Mouse (Mus musculus) hindbrain, postnatal 0 days (tissue): ENCODE results near the gene Sgk1. TPM values are rescaled to one million over a fixed set of nuclear protein-coding genes. Genes with fewer than 3 reads are reported as not detected.

Experiments
- ATAC-seq: fragments of 200-750 bp; cut with Nextera tagmentation; 2 replicates; pipeline ENCODE4 v1.8.0; 2017; ENCODE audit warnings: mild to moderate bottlenecking, moderate TSS enrichment, moderate library complexity
- DNase-seq: peaks from one replicate; pipeline ENCODE4 v3.0.0-alpha.2; 2015; ENCODE audit warnings: low spot score
- H3K27ac ChIP-seq: fragments of 300-500 bp; sonication (generic); 2 replicates; pipeline ENCODE4 v1.5.1; 2014; ENCODE audit warnings: mild to moderate bottlenecking
- H3K27me3 ChIP-seq: fragments of 300-500 bp; sonication (generic); 2 replicates; pipeline ENCODE4 v1.6.1; 2014; ENCODE audit warnings: low read length, mixed read lengths; ENCODE audit not compliant: insufficient read depth
- H3K36me3 ChIP-seq: fragments of 300-500 bp; sonication (generic); 2 replicates; pipeline ENCODE4 v1.6.1; 2014; ENCODE audit warnings: low read length, mixed read lengths; ENCODE audit not compliant: insufficient read depth
- H3K4me1 ChIP-seq: fragments of 300-500 bp; sonication (generic); 2 replicates; pipeline ENCODE4 v1.6.1; 2014; ENCODE audit warnings: antibody characterized with exemption, low read length, mixed read lengths; ENCODE audit not compliant: insufficient read depth
- H3K4me2 ChIP-seq: fragments of 300-500 bp; sonication (generic); 2 replicates; pipeline ENCODE4 v1.6.1; 2014; ENCODE audit warnings: low read depth, mild to moderate bottlenecking, low read length, moderate library complexity, mixed read lengths
- H3K4me3 ChIP-seq: fragments of 300-500 bp; sonication (generic); 2 replicates; pipeline ENCODE4 v1.5.1; 2014; ENCODE audit warnings: low read length
- H3K9ac ChIP-seq: fragments of 300-500 bp; sonication (generic); replicated peaks from 2 replicates; pipeline ENCODE4 v1.6.1; 2014; ENCODE audit warnings: mild to moderate bottlenecking, low read length, moderate library complexity, mixed read lengths
- H3K9me3 ChIP-seq: fragments of 300-500 bp; sonication (generic); 2 replicates; pipeline ENCODE4 v1.6.1; 2016; ENCODE audit warnings: low read length, mixed read lengths
- CTCF ChIP-seq: IDR thresholded peaks from 2 replicates; pipeline ENCODE4 v1.5.1; 2016; ENCODE audit warnings: antibody characterized with exemption, control low read depth, low read depth
- WGBS: fragments of 180-500 bp; shearing (Covaris S2); extraction: QIAGEN DNeasy Blood & Tissue Kit; methylation state at CpG from one replicate; pipeline ENCODE4 v1.1.7; 2014; 5-methylcytosine and 5-hydroxymethylcytosine counted together
- polyA plus RNA-seq: library from polyadenylated mRNA; unstranded; fragments of >200 nt; fragmentation: Nextera tagmentation; extraction: Ambion mirVana; gene quantifications from 2 replicates; pipeline ENCODE4 v1.2.1, GENCODE M21; 2015
- total RNA-seq: library from RNA; depleted of rRNA; stranded (reverse); fragments of >200 nt; gene quantifications from 2 replicates; pipeline ENCODE4 v1.2.3, GENCODE M21; 2014

The Sgk1 gene
- total and polyA plus RNA-seq, 2 experiments from 2014 or later = 57.1 to 71.8 TPM

DNA sequence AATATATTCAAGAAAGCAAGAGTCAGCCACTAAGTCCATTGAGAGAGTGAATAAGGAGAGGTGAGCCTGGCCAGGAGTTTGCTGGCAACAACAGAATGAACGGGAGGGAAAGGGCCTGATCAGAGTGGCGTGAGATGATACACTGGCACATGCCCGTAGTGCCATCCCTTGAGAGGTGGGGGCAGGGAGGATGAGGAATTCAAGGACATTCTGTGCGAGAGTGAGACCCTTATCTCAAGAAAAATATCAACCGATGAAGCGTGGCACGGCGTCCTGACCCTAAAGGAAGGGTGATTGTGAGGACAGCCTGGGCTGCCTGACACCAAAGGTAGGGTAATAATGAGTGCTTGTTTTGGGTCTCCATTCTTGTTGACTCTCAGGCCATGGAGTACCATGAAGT, 38.1 kb upstream of the Sgk1 start:
- TF ChIP-seq CTCF = no peak
- H3K9me3 ChIP-seq = no peaks in the 10 kb centered on the region
- 81% methylated on average over 8 of the region's 8 CpGs for WGBS
- H3K27ac ChIP-seq = no peak overlapping the region
- no peak for ATAC-seq
- H3K4me2 ChIP-seq = no peak overlapping the region
- H3K36me3 ChIP-seq = no peaks in the 10 kb centered on the region
- no peak overlapping the region for H3K9ac ChIP-seq
- no peaks in the 10 kb centered on the region for H3K4me1 ChIP-seq
- no peak overlapping the region for H3K4me3 ChIP-seq
- no peaks in the 10 kb centered on the region for H3K27me3 ChIP-seq
- no peak for DNase-seq

DNA sequence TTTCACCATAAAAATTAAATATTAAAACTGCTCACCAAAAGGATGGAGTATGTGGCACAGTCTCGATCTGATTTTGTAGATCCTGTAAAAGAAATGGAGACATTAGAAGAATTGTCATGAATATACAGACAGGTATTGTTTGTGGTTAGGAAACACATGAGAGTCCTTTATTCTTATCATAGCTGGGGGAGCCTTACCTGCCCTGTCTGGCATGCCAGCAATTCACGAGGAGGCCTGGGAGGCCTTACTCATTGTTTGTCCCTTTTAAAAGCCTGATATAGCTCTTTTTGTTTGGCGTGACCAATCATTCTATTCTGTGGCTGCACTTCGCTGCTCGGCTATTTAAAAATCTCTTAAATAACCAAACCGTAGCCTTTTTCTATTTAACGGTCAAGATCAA, 37.6 kb upstream of the Sgk1 start:
- DNase-seq = no peak
- ATAC-seq = no peak
- H3K4me3 ChIP-seq = no peak overlapping the region
- WGBS = 36% methylated on average over 7 of the region's 7 CpGs
- no peaks in the 10 kb centered on the region for H3K4me1 ChIP-seq
- H3K27me3 ChIP-seq = no peaks in the 10 kb centered on the region
- H3K9ac ChIP-seq = no peak overlapping the region
- H3K36me3 ChIP-seq = no peaks in the 10 kb centered on the region
- H3K9me3 ChIP-seq = no peaks in the 10 kb centered on the region
- H3K4me2 ChIP-seq = no peak overlapping the region
- no peak for TF ChIP-seq CTCF
- no peak overlapping the region for H3K27ac ChIP-seq

DNA sequence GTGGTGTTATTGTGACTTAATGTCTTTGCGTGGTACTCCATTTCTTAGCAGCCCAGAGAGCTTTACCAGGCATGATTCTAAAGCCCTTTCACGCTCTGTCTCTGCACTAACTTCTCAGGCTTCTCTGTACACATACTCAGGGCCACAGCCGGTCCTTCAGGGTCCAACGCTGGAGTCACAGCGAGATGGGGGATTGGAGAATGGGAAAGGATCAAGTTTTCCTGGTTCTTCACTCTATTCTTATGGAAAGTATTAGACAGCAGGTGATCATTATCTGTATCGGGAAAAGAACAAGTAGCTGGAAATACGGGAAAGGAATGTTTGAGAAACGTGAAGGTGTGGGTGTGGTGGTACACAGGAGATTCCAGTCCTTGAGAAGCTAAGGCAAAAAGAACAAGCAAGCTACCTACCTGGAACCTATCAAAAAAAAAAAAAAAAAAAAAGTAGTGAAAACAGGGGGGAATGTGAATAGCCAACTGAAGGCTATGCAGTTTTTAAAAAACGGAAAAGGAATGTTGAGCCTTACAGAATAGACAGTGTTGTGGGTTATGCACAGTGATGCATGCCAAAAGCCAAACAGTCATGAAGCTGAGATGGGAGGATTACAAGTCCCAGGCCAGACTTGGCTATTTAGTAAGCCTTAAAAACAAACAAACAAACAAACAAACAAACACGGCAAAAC, 36.2 kb upstream of the Sgk1 start:
- Histone ChIP-seq H3K4me3 (no peak overlapping the region), H3K9ac (no peak overlapping the region), H3K9me3 (no peaks in the 10 kb centered on the region), H3K27ac (no peak overlapping the region), H3K36me3 (no peaks in the 10 kb centered on the region), H3K4me2 (no peak overlapping the region), H3K4me1 (no peaks in the 10 kb centered on the region), H3K27me3 (no peaks in the 10 kb centered on the region)
- DNase-seq (no peak), ATAC-seq (no peak)
- no peak for TF ChIP-seq CTCF
- 74% methylated on average over 10 of the region's 10 CpGs for WGBS

DNA sequence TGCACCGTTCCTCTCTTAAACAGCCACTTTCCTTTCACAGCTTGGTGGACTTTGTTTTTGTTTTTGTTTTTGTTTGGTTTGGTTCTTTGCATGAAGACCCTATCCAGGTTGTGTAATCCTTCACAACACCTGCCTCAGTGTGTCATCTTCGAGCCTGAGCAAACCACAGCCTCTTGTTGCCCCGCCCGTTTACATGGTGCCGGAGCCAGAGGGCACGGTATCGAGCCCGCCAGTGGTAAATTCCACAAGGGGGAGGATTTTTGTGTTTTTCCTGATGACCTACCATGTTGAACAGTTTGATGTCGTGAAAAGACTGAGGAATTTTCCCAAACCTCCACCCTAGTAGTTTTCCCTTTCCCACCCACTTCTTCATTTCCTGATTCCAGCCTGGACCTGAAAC, 35.6 kb upstream of the Sgk1 start:
- Histone ChIP-seq H3K4me2 (no peak overlapping the region), H3K27me3 (no peaks in the 10 kb centered on the region), H3K9ac (no peak overlapping the region), H3K36me3 (no peaks in the 10 kb centered on the region), H3K4me3 (no peak overlapping the region), H3K27ac (no peak overlapping the region), H3K4me1 (no peaks in the 10 kb centered on the region), H3K9me3 (no peaks in the 10 kb centered on the region)
- 98% methylated on average over 9 of the region's 9 CpGs for WGBS
- no peak for ATAC-seq
- no peak for DNase-seq
- TF ChIP-seq CTCF = no peak

- no peak for TF ChIP-seq CTCF
- Histone ChIP-seq H3K4me3 (no peak overlapping the region), H3K4me1 (no peaks in the 10 kb centered on the region), H3K36me3 (no peaks in the 10 kb centered on the region), H3K9me3 (no peaks in the 10 kb centered on the region), H3K27me3 (no peaks in the 10 kb centered on the region), H3K27ac (no peak overlapping the region), H3K4me2 (no peak overlapping the region), H3K9ac (no peak overlapping the region)
- ATAC-seq (no peak), DNase-seq (no peak)
- WGBS = 90% methylated on average over 11 of the region's 11 CpGs
These were observed 34.8 kb upstream of the Sgk1 start for GRCm38 (mm10) chr10:21847026-21847820.

GRCm38 (mm10) chr10:21847931-21848670, 33.9 kb upstream of the Sgk1 start:
- no peak for ATAC-seq
- Histone ChIP-seq H3K4me3 (no peak overlapping the region), H3K9ac (no peak overlapping the region), H3K4me2 (no peak overlapping the region), H3K27ac (no peak overlapping the region), H3K36me3 (no peaks in the 10 kb centered on the region), H3K27me3 (no peaks in the 10 kb centered on the region), H3K9me3 (no peaks in the 10 kb centered on the region), H3K4me1 (no peaks in the 10 kb centered on the region)
- no peak for TF ChIP-seq CTCF
- WGBS = 83% methylated on average over 16 of the region's 16 CpGs
- DNase-seq = no peak
